Mouse (Mus musculus): ENCODE data around the gene Zfp979.

- TF ChIP-seq CTCF (IDR thresholded peaks at IDR 0.05; ENCODE audit: low read depth, low read length) (no peak), TAL1 (conservative IDR thresholded peaks at IDR 0.05; ENCODE audit: low read depth, low read length) (no peak), GATA2 (IDR thresholded peaks at IDR 0.05; ENCODE audit: borderline replicate concordance, low read depth, low read length) (no peak), POLR2AphosphoS5 (IDR thresholded peaks at IDR 0.05; ENCODE audit: insufficient replicate concordance, low read depth, low read length) (no peak), GATA1 (IDR thresholded peaks at IDR 0.05; ENCODE audit: borderline replicate concordance, low read length) (no peak)
Observed at GRCm38 (mm10) chr4:147598831-147599230, 43.5 kb downstream of the Zfp979 start.
